ENCODE assay signal across 15 mouse cellular contexts in the genomic region with DNA sequence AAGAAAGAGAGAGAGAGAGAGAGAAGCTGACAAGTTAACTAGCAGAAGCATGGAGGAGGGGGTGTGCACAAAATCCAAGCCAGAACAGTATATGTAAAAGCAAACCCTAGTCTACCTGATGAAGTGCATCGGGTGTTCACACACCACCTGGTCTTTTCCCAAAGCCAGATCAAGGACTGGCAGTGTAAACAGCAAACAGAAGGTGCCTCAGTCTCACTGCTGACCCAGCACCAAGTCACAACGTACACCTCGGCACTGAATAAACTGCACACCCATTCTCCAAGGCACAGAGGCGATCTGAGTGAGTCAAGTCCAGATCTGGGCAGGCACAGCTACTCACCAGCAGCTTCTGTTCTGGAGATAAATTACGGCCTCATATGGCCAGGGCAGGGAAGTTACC.
"Had no signal": no experiment of that assay in that cellular context is flagged by ENCODE, and none has a peak within 500 bp of the region (broad histone marks: within the 10 kb centered on the region; RNA-seq: fewer than 3 reads in every experiment).

No protein-coding gene starts in this region.

- H3K27ac ChIP-seq: limb, embryonic 15.5 days; liver, embryonic 12.5 days; macrophage; midbrain, embryonic 15.5 days; neural tube, embryonic 12.5 days had no signal

- H3K9ac ChIP-seq: limb, embryonic 15.5 days; liver, embryonic 12.5 days; lung, embryonic 14.5 days; midbrain, embryonic 15.5 days; neural tube, embryonic 12.5 days had no signal

- DNase-seq: kidney, adult 8-10 months; kidney, postnatal 25 days; layer of hippocampus, adult 9-11 months; layer of hippocampus, postnatal 36 days; lung, embryonic 14.5 days; lung, postnatal 10 days; right cerebral cortex, postnatal 4 days; thymus, postnatal 14 days had no signal

- H3K4me3 ChIP-seq: limb, embryonic 15.5 days; liver, embryonic 12.5 days; megakaryocyte, embryonic 14.5 days; midbrain, embryonic 15.5 days; neural tube, embryonic 12.5 days had no signal

- H3K4me1 ChIP-seq: liver, embryonic 12.5 days had no signal

- H3K27me3 ChIP-seq: limb, embryonic 15.5 days; liver, embryonic 12.5 days; megakaryocyte, embryonic 14.5 days; midbrain, embryonic 15.5 days; neural tube, embryonic 12.5 days had no signal

- H3K9me3 ChIP-seq: limb, embryonic 15.5 days; liver, embryonic 12.5 days; megakaryocyte, embryonic 14.5 days; midbrain, embryonic 15.5 days; neural tube, embryonic 12.5 days had no signal

- ATAC-seq: liver, embryonic 12.5 days; midbrain, embryonic 15.5 days had no signal

- H3K4me2 ChIP-seq: limb, embryonic 15.5 days; liver, embryonic 12.5 days; lung, embryonic 14.5 days; midbrain, embryonic 11.5 days; midbrain, embryonic 15.5 days; neural tube, embryonic 12.5 days had no signal
